Mouse (Mus musculus) olfactory bulb, adult 2 months (tissue): ENCODE measurements around the gene Slc35a1. TPM values are rescaled to one million over a fixed set of nuclear protein-coding genes. Genes with fewer than 3 reads are reported as not detected.

Experiments
- H3K27ac ChIP-seq: fragments of 200-500 bp; 2 replicates; pipeline ENCODE4 v1.5.1; 2012; ENCODE audit warnings: low read depth, low read length; ENCODE audit not compliant: insufficient read depth
- H3K4me1 ChIP-seq: fragments of 200-500 bp; 2 replicates; pipeline ENCODE4 v1.6.1; 2012; ENCODE audit warnings: low read length; ENCODE audit not compliant: control insufficient read depth, insufficient read depth
- H3K4me3 ChIP-seq: fragments of 200-500 bp; 2 replicates; pipeline ENCODE4 v1.5.1; 2012; ENCODE audit warnings: mild to moderate bottlenecking, low read depth, low read length, moderate library complexity; ENCODE audit not compliant: insufficient read depth
- CTCF ChIP-seq: fragments of 200-500 bp; IDR thresholded peaks from 2 replicates; pipeline ENCODE4 v1.5.1; 2012; ENCODE audit warnings: low read depth, mild to moderate bottlenecking, low read length, moderate library complexity; ENCODE audit not compliant: insufficient read depth
- POLR2A ChIP-seq: fragments of 200-500 bp; IDR thresholded peaks from 2 replicates; pipeline ENCODE4 v1.6.1; 2012; ENCODE audit warnings: mild to moderate bottlenecking, low read depth, low read length, moderate library complexity; ENCODE audit not compliant: insufficient read depth
- whole genome bisulfite sequencing: fragments of 180-500 bp; shearing (Covaris S2); methylation state at CpG from one replicate; pipeline ENCODE4 v1.1.7; 2018; 5-methylcytosine and 5-hydroxymethylcytosine counted together
- polyA plus RNA-seq: library from polyadenylated mRNA; stranded (reverse); fragments of >200 nt; gene quantifications from 2 replicates; pipeline ENCODE4 v1.2.4, GENCODE M21; 2012; ENCODE audit warnings: low replicate concordance; ENCODE audit not compliant: missing spikeins, insufficient read depth, insufficient read length

The Slc35a1 gene
- polyA plus RNA-seq, 1 experiment, result not detected

DNA sequence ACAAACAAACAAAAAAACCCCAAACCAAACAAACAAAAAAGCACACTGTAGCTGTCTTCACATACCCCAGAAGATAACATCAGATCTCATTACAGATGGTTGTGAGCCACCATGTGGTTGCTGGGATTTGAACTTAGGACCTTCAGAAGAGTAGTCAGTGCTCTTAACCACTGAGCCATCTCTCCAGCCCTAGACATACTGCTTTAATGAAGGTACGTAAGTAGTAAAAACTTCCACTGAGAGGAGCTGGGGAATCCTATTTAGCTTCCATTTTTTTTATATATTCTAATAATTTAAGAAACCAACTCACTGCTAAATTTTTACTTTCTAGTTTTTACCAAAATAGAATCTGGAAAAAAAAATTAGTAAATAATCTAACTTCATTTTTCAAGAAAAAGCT is 27.8 kb upstream of the Slc35a1 start:
- Histone ChIP-seq H3K4me1 (no peaks in the 10 kb centered on the region), H3K27ac (no peak overlapping the region), H3K4me3 (no peak overlapping the region)
- TF ChIP-seq CTCF (no peak), POLR2A (no peak)
- WGBS, result 98% methylated on average over 1 of the region's 1 CpGs

DNA sequence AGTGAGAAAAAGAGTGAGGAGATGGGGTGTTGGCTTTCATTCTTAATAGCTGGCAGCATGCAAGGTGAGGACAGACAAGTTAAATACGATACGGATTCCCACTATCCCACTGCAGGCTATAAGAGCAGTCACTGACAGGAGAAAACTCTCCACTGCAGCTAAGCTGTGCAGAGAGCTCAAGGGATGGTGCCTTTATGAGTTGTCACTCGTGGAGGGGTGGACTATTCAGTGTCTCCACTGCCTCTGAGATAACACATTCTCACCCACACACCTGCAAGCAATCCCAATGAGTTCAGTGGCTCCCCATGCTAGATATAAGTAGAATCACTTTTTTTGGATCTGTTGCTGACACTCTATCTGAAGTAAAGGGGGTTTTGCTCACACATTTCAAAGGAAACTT is 20.9 kb upstream of the Slc35a1 start:
- H3K4me3 ChIP-seq, result no peak overlapping the region
- TF ChIP-seq CTCF (no peak), POLR2A (no peak)
- no peaks in the 10 kb centered on the region for H3K4me1 ChIP-seq
- H3K27ac ChIP-seq, result no peak overlapping the region
- whole genome bisulfite sequencing, result 76% methylated on average over 3 of the region's 3 CpGs

DNA sequence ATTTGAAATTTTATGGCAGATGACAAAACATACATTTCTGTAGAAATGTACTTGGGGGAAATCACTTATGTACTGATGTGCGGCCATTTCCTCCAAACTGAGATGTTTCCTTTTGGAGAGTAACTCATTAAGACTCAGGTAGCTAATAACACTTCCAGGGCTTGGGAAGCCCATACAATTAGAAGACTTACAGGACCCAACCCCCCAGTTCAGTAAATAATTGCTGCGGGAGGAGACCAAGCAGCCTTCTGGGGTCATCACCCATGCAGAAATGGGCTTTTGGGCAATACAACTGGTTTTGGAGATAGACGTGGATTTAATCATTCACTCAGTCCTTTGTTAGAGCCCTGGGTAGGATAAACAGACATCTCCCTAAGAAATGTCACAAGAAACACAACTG is 20.0 kb upstream of the Slc35a1 start:
- WGBS, result 83% methylated on average over 3 of the region's 3 CpGs
- Histone ChIP-seq H3K4me3 (no peak overlapping the region), H3K4me1 (no peaks in the 10 kb centered on the region), H3K27ac (no peak overlapping the region)
- TF ChIP-seq CTCF (no peak), POLR2A (no peak)

- TF ChIP-seq POLR2A, result no peak
- TF ChIP-seq CTCF, result no peak
- 69% methylated on average over 4 of the region's 4 CpGs for WGBS
Measured at GRCm38 (mm10) chr4:34703029-34703428, 15.8 kb upstream of the Slc35a1 start.

GRCm38 (mm10) chr4:34702231-34702630 is 15.0 kb upstream of the Slc35a1 start:
- TF ChIP-seq CTCF, result no peak
- TF ChIP-seq POLR2A, result no peak
- WGBS, result 98% methylated on average over 11 of the region's 11 CpGs
- H3K4me3 ChIP-seq, result no peak overlapping the region
- H3K4me1 ChIP-seq, result no peaks in the 10 kb centered on the region
- no peak overlapping the region for H3K27ac ChIP-seq

More at GRCm38 (mm10) chr4:34703029-34703428, 15.8 kb upstream of the Slc35a1 start:
- Histone ChIP-seq H3K27ac (no peak overlapping the region), H3K4me3 (no peak overlapping the region), H3K4me1 (no peaks in the 10 kb centered on the region)

- 40% methylated on average over 5 of the region's 5 CpGs for WGBS
- Histone ChIP-seq H3K4me1 (no peaks in the 10 kb centered on the region), H3K4me3 (no peak overlapping the region), H3K27ac (no peak overlapping the region)
- TF ChIP-seq CTCF (no peak), POLR2A (no peak)
Measured at GRCm38 (mm10) chr4:34701528-34701927, 14.3 kb upstream of the Slc35a1 start.

DNA sequence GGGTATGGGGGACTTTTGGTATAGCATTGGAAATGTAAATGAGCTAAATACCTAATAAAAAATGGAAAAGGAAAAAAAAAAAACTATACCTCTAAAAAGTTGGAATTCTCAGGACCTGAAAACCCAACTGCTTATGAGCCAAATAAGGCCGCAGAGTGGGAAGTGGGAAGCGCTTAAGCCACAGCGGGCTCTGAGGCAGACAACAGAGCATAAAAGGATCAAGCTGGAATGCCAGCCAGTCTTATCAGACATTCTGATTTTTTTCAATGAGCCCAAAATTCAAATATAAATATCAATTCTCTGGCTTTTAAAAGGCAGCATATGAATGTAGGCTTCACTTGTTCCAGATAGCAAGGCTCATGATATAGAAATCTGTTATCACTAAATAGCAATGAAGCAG is 783 bp upstream of the Slc35a1 start:
- H3K27ac ChIP-seq, result no peak overlapping the region
- no peak for TF ChIP-seq POLR2A
- no peak for TF ChIP-seq CTCF
- WGBS, result 61% methylated on average over 3 of the region's 3 CpGs
- peaks cover 2% of the 10 kb centered on the region; the same call in 1 of the 2 replicates for H3K4me1 ChIP-seq
- H3K4me3 ChIP-seq, result no peak overlapping the region

GRCm38 (mm10) chr4:34680530-34680929 is 6.7 kb downstream of the Slc35a1 start:
- Histone ChIP-seq H3K27ac (no peak overlapping the region), H3K4me3 (no peak overlapping the region), H3K4me1 (peaks cover 3% of the 10 kb centered on the region; the same call in 1 of the 2 replicates)
- 83% methylated on average over 5 of the region's 5 CpGs for WGBS
- no peak for TF ChIP-seq CTCF
- TF ChIP-seq POLR2A, result no peak

GRCm38 (mm10) chr4:34673721-34674120 is 13.5 kb downstream of the Slc35a1 start:
- 90% methylated on average over 5 of the region's 5 CpGs for WGBS
- no peak overlapping the region for H3K27ac ChIP-seq
- TF ChIP-seq CTCF (no peak), POLR2A (no peak)

DNA sequence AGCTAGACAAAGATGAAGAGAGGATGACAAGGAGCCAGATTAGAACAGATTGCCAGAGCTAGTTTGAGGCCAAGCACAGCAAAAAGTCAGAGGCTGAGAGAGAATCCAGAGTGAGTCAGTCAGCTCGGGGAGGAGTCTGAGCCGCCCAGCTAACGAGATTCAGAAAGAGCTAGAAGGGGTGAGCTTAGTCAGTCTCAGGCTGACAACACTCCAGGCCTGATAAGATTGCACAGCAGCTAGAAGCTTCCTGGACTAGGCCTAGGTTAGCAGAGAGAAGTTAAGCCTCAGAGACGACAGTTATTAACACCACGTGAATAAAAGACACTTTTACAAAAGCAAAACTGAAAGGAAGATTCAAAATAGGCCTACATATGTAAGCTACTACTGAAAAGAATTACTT is 19.3 kb downstream of the Slc35a1 start:
- H3K4me3 ChIP-seq, result no peak overlapping the region
- H3K4me1 ChIP-seq, result no peaks in the 10 kb centered on the region
- TF ChIP-seq POLR2A (no peak), CTCF (no peak)
- WGBS, result 87% methylated on average over 5 of the region's 5 CpGs
- H3K27ac ChIP-seq, result no peak overlapping the region

More at GRCm38 (mm10) chr4:34673721-34674120, 13.5 kb downstream of the Slc35a1 start:
- peaks cover 3% of the 10 kb centered on the region; the same call in 1 of the 2 replicates for H3K4me1 ChIP-seq
- H3K4me3 ChIP-seq, result no peak overlapping the region
